In genomic region chr3:138852982-138853689, GRCm38 (mm10) we compare ENCODE assay signal across 14 mouse cellular contexts.
DNase-seq lines count a peak whose midpoint lies in the region; ATAC-seq lines count a peak whose summit lies in the region.
"Had no signal": no experiment of that assay in that cellular context is flagged by ENCODE, and none has a peak within 500 bp of the region (broad histone marks: within the 10 kb centered on the region; RNA-seq: fewer than 3 reads in every experiment).

No protein-coding gene starts in this region.

- H3K9me3 ChIP-seq in hindbrain, embryonic 10.5 days = no peaks in the 10 kb centered on the region
- H3K9me3 ChIP-seq in hindbrain, embryonic 16.5 days (ENCODE audit: control insufficient read depth, low read length) = no peaks in the 10 kb centered on the region
- H3K9me3 ChIP-seq in neural tube, embryonic 12.5 days = no peaks in the 10 kb centered on the region
- no peaks in the 10 kb centered on the region for H3K9me3 ChIP-seq in neural tube, embryonic 15.5 days (replicated peaks)
- H3K9me3 ChIP-seq in forebrain, embryonic 14.5 days (replicated peaks; ENCODE audit: control insufficient read depth, low read length) = no peaks in the 10 kb centered on the region
- no peaks in the 10 kb centered on the region for H3K9me3 ChIP-seq in stomach, embryonic 16.5 days (replicated peaks; ENCODE audit: control insufficient read depth, low read length)

- peak overlapping the region; percentile 86 for H3K27ac ChIP-seq in hindbrain, embryonic 10.5 days
- no peak overlapping the region for H3K27ac ChIP-seq in hindbrain, embryonic 16.5 days (ENCODE audit: low read depth, low read length)
- H3K27ac ChIP-seq in neural tube, embryonic 12.5 days = no peak overlapping the region
- H3K27ac ChIP-seq in neural tube, embryonic 15.5 days (replicated peaks) = no peak overlapping the region
- H3K27ac ChIP-seq in forebrain, embryonic 14.5 days (ENCODE audit: low read depth, low read length) = no peak overlapping the region
- H3K27ac ChIP-seq in stomach, embryonic 16.5 days (ENCODE audit: low read length) = peak overlapping the region; percentile 34; the same call in 1 of the 2 replicates

- no peak overlapping the region for H3K9ac ChIP-seq in hindbrain, embryonic 16.5 days (ENCODE audit: low read depth, low read length)
- no peak overlapping the region for H3K9ac ChIP-seq in neural tube, embryonic 12.5 days
- H3K9ac ChIP-seq in neural tube, embryonic 15.5 days (replicated peaks) = no peak overlapping the region
- H3K9ac ChIP-seq in forebrain, embryonic 14.5 days (ENCODE audit: low read length) = no peak overlapping the region
- no peak overlapping the region for H3K9ac ChIP-seq in stomach, embryonic 16.5 days (ENCODE audit: low read length)

- ATAC-seq in hindbrain, embryonic 16.5 days = no peak
- ATAC-seq in neural tube, embryonic 12.5 days (ENCODE audit: low FRiP score, low read depth) = no peak
- ATAC-seq in neural tube, embryonic 15.5 days (ENCODE audit: low FRiP score) = no peak
- no peak for ATAC-seq in forebrain, embryonic 14.5 days
- no peak for ATAC-seq in stomach, embryonic 16.5 days (ENCODE audit: insufficient read depth, low FRiP score)
- ATAC-seq: lung, postnatal 0 days had no signal

- no peaks in the 10 kb centered on the region for H3K27me3 ChIP-seq in hindbrain, embryonic 10.5 days (ENCODE audit: insufficient read depth, poor library complexity, severe bottlenecking)
- H3K27me3 ChIP-seq in hindbrain, embryonic 16.5 days (replicated peaks; ENCODE audit: control insufficient read depth, insufficient read depth, low read length) = no peaks in the 10 kb centered on the region
- no peaks in the 10 kb centered on the region for H3K27me3 ChIP-seq in neural tube, embryonic 12.5 days (replicated peaks)
- no peaks in the 10 kb centered on the region for H3K27me3 ChIP-seq in neural tube, embryonic 15.5 days (replicated peaks)
- no peaks in the 10 kb centered on the region for H3K27me3 ChIP-seq in forebrain, embryonic 14.5 days (replicated peaks; ENCODE audit: control insufficient read depth, insufficient read depth, low read length)
- H3K27me3 ChIP-seq in stomach, embryonic 16.5 days (ENCODE audit: control insufficient read depth, insufficient read depth, low read length) = no peaks in the 10 kb centered on the region

- H3K4me2 ChIP-seq in hindbrain, embryonic 16.5 days (ENCODE audit: low read length) = no peak overlapping the region
- peak overlapping the region; percentile 20; the same call in 1 of the 2 replicates for H3K4me2 ChIP-seq in neural tube, embryonic 12.5 days (replicated peaks)
- H3K4me2 ChIP-seq in neural tube, embryonic 15.5 days = no peak overlapping the region
- H3K4me2 ChIP-seq in forebrain, embryonic 14.5 days (ENCODE audit: low read length) = peak overlapping the region; percentile 20; the same call in 1 of the 2 replicates
- H3K4me2 ChIP-seq in stomach, embryonic 16.5 days (ENCODE audit: low read depth, low read length) = peak overlapping the region; percentile 17; the same call in 1 of the 2 replicates

- peaks cover 91% of the 10 kb centered on the region for H3K4me1 ChIP-seq in hindbrain, embryonic 10.5 days (replicated peaks)
- peaks cover 62% of the 10 kb centered on the region for H3K4me1 ChIP-seq in hindbrain, embryonic 16.5 days (ENCODE audit: control insufficient read depth, insufficient read depth, low read depth, low read length)
- peaks cover 88% of the 10 kb centered on the region for H3K4me1 ChIP-seq in neural tube, embryonic 12.5 days
- H3K4me1 ChIP-seq in neural tube, embryonic 15.5 days = peaks cover 87% of the 10 kb centered on the region
- peaks cover 83% of the 10 kb centered on the region for H3K4me1 ChIP-seq in forebrain, embryonic 14.5 days (ENCODE audit: control insufficient read depth, insufficient read depth, low read length)
- H3K4me1 ChIP-seq in stomach, embryonic 16.5 days (ENCODE audit: control insufficient read depth, insufficient read depth, low read length) = peaks cover 46% of the 10 kb centered on the region

- H3K4me3 ChIP-seq in hindbrain, embryonic 10.5 days = 0 out of 2 replicates have a peak overlapping the region, but pooled peaks have one; percentile 23
- no peak overlapping the region for H3K4me3 ChIP-seq in hindbrain, embryonic 16.5 days (ENCODE audit: low read length)
- H3K4me3 ChIP-seq in neural tube, embryonic 12.5 days = no peak overlapping the region
- H3K4me3 ChIP-seq in neural tube, embryonic 15.5 days (replicated peaks) = no peak overlapping the region
- no peak overlapping the region for H3K4me3 ChIP-seq in forebrain, embryonic 14.5 days (ENCODE audit: low read depth, low read length)
- H3K4me3 ChIP-seq in stomach, embryonic 16.5 days (replicated peaks; ENCODE audit: low read length) = no peak overlapping the region
- H3K4me3 ChIP-seq: erythroblast, embryonic 14.5 days had no signal

- DNase-seq in hindbrain, embryonic 10.5 days (ENCODE audit: low spot score) = no peak
- peak; percentile 62 for DNase-seq in forebrain, embryonic 14.5 days (ENCODE audit: low spot score)
- DNase-seq in cerebellum, postnatal 4 days (ENCODE audit: low spot score in 2 of 2) = no peak
- no peak for DNase-seq in natural killer cell, adult 2 months (ENCODE audit: low spot score in 2 of 2)
- DNase-seq: cerebellum, adult 9-11 months; gastrocnemius, postnatal 36 days; kidney, adult 8-10 months; right cerebral cortex, postnatal 14 days had no signal

- H3K36me3 ChIP-seq in hindbrain, embryonic 10.5 days = no peaks in the 10 kb centered on the region
- H3K36me3 ChIP-seq in hindbrain, embryonic 16.5 days (ENCODE audit: control insufficient read depth, insufficient read depth, low read length) = no peaks in the 10 kb centered on the region
- no peaks in the 10 kb centered on the region for H3K36me3 ChIP-seq in neural tube, embryonic 12.5 days
- H3K36me3 ChIP-seq in neural tube, embryonic 15.5 days = no peaks in the 10 kb centered on the region
- no peaks in the 10 kb centered on the region for H3K36me3 ChIP-seq in forebrain, embryonic 14.5 days (ENCODE audit: control insufficient read depth, insufficient read depth, low read length)
- H3K36me3 ChIP-seq in stomach, embryonic 16.5 days (ENCODE audit: control insufficient read depth, insufficient read depth, low read length) = no peaks in the 10 kb centered on the region

- WGBS in hindbrain, embryonic 10.5 days = 57% methylated on average over 13 of the region's 13 CpGs
- WGBS in hindbrain, embryonic 16.5 days = 30% methylated on average over 13 of the region's 13 CpGs
- WGBS in neural tube, embryonic 12.5 days = 50% methylated on average over 13 of the region's 13 CpGs
- 41% methylated on average over 13 of the region's 13 CpGs for WGBS in neural tube, embryonic 15.5 days
- 16% methylated on average over 13 of the region's 13 CpGs for WGBS in forebrain, embryonic 14.5 days
- WGBS in stomach, embryonic 16.5 days = 31% methylated on average over 13 of the region's 13 CpGs

Comparison
In these comparisons a context has a peak if more than half of its experiments do, and no peak if none do; other contexts are left out.
1. H3K27ac ChIP-seq: peak in hindbrain, embryonic 10.5 days (single experiment) and stomach, embryonic 16.5 days (single experiment); none in hindbrain, embryonic 16.5 days (single experiment), neural tube, embryonic 12.5 days (single experiment), neural tube, embryonic 15.5 days (single experiment) and forebrain, embryonic 14.5 days (single experiment).
2. H3K4me2 ChIP-seq: peak in neural tube, embryonic 12.5 days (single experiment), forebrain, embryonic 14.5 days (single experiment) and stomach, embryonic 16.5 days (single experiment); none in hindbrain, embryonic 16.5 days (single experiment) and neural tube, embryonic 15.5 days (single experiment).